15 mouse cellular contexts compared by ENCODE assay signal in the genomic region with DNA sequence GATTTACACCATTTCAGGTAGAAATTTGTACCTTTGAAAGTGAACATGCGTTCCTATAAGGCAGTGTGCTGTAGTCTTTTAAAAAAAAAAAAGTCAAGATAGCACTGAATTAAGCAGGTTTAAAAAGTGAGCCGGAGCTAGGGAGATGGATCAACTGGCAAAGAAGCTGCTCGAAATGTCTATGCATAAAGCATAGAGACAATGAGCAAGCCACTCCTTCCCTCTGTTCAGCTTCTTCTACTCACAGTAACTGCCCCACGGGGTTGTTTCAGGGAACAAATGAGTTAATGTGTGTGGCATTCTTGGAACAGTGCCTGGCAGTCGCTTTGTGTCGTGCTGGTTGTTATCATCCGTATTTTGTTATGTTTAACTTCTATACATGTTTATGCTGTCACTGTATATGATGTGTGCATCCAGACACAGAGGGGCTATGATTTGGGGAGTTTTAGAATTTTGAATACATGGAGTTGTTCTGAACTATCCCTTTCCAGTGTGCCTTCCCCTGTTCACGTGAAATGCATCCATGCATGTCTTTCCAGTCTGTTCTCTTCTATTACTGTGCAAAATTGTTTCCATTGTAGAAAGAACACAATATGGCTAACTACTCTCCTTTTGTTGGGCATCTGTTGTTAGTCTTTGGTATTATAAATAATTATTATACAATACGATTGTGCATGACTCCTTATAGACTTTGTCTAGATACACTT.
DNase-seq lines count a peak whose midpoint lies in the region; ATAC-seq and TF ChIP-seq lines count a peak whose summit lies in the region.
"Had no signal": no experiment of that assay in that cellular context is flagged by ENCODE, and none has a peak within 500 bp of the region (broad histone marks: within the 10 kb centered on the region; RNA-seq: fewer than 3 reads in every experiment).

No protein-coding gene starts in this region.

- no peak for TF ChIP-seq CTCF in lung, embryonic 14.5 days (IDR thresholded peaks at IDR 0.05; ENCODE audit: low read depth)

- WGBS in forebrain, embryonic 16.5 days = 23% methylated on average over 9 of the region's 9 CpGs
- WGBS in forebrain, embryonic 15.5 days = 22% methylated on average over 9 of the region's 9 CpGs
- WGBS in lung, embryonic 14.5 days = 40% methylated on average over 9 of the region's 9 CpGs
- 44% methylated on average over 9 of the region's 9 CpGs for WGBS in embryonic facial prominence, embryonic 14.5 days

- no peak overlapping the region for H3K4me3 ChIP-seq in forebrain, embryonic 16.5 days (replicated peaks; ENCODE audit: low read length)
- no peak overlapping the region for H3K4me3 ChIP-seq in forebrain, embryonic 15.5 days
- H3K4me3 ChIP-seq in lung, embryonic 14.5 days (ENCODE audit: low read depth, low read length) = no peak overlapping the region
- H3K4me3 ChIP-seq in embryonic facial prominence, embryonic 14.5 days (ENCODE audit: low read depth, low read length) = no peak overlapping the region
- H3K4me3 ChIP-seq: embryonic facial prominence, embryonic 12.5 days; heart, embryonic 12.5 days; layer of hippocampus, adult 2 months; liver, embryonic 13.5 days had no signal

- ATAC-seq in forebrain, embryonic 16.5 days = 0 out of 2 replicates have a peak, but pooled peaks have one; percentile 40
- no peak for ATAC-seq in forebrain, embryonic 15.5 days (replicated peaks)
- ATAC-seq in lung, embryonic 14.5 days (ENCODE audit: insufficient read depth) = peak; percentile 78
- ATAC-seq in embryonic facial prominence, embryonic 14.5 days (ENCODE audit: low read depth) = peak; percentile 18; the same call in 1 of the 2 replicates
- ATAC-seq in activated CD4-positive, CD25-positive, alpha-beta regulatory T cell, adult 4 months = no peak
- ATAC-seq: CD4-positive, CD25-positive, alpha-beta regulatory T cell, adult 4 months; Patski had no signal

- H3K9ac ChIP-seq in forebrain, embryonic 16.5 days (replicated peaks; ENCODE audit: low read depth, low read length) = no peak overlapping the region
- no peak overlapping the region for H3K9ac ChIP-seq in forebrain, embryonic 15.5 days (replicated peaks)
- H3K9ac ChIP-seq in lung, embryonic 14.5 days = no peak overlapping the region
- no peak overlapping the region for H3K9ac ChIP-seq in embryonic facial prominence, embryonic 14.5 days (ENCODE audit: low read depth, low read length)
- H3K9ac ChIP-seq: embryonic facial prominence, embryonic 12.5 days; heart, embryonic 12.5 days; liver, embryonic 13.5 days had no signal

- no peaks in the 10 kb centered on the region for H3K36me3 ChIP-seq in forebrain, embryonic 16.5 days (ENCODE audit: control insufficient read depth, insufficient read depth)
- H3K36me3 ChIP-seq in forebrain, embryonic 15.5 days = no peaks in the 10 kb centered on the region
- H3K36me3 ChIP-seq in lung, embryonic 14.5 days (ENCODE audit: insufficient read depth) = no peaks in the 10 kb centered on the region
- H3K36me3 ChIP-seq in embryonic facial prominence, embryonic 14.5 days (ENCODE audit: control insufficient read depth, insufficient read depth, low read length) = no peaks in the 10 kb centered on the region
- H3K36me3 ChIP-seq: embryonic facial prominence, embryonic 12.5 days; heart, embryonic 12.5 days; liver, embryonic 13.5 days had no signal

- H3K9me3 ChIP-seq in forebrain, embryonic 16.5 days (ENCODE audit: control insufficient read depth, low read length) = no peaks in the 10 kb centered on the region
- H3K9me3 ChIP-seq in forebrain, embryonic 15.5 days = no peaks in the 10 kb centered on the region
- H3K9me3 ChIP-seq in lung, embryonic 14.5 days (ENCODE audit: low read depth, low read length) = no peaks in the 10 kb centered on the region
- H3K9me3 ChIP-seq in embryonic facial prominence, embryonic 14.5 days (ENCODE audit: control insufficient read depth, low read length) = no peaks in the 10 kb centered on the region
- H3K9me3 ChIP-seq: heart, embryonic 12.5 days; liver, embryonic 13.5 days had no signal

- H3K4me1 ChIP-seq in forebrain, embryonic 16.5 days (replicated peaks; ENCODE audit: control insufficient read depth, insufficient read depth, low read length) = peaks cover 5% of the 10 kb centered on the region; the same call in 1 of the 2 replicates
- H3K4me1 ChIP-seq in forebrain, embryonic 15.5 days = peaks cover 7% of the 10 kb centered on the region; the same call in 1 of the 2 replicates
- H3K4me1 ChIP-seq in lung, embryonic 14.5 days (ENCODE audit: insufficient read depth) = peaks cover 18% of the 10 kb centered on the region; the same call in 1 of the 2 replicates
- H3K4me1 ChIP-seq in embryonic facial prominence, embryonic 14.5 days (ENCODE audit: control insufficient read depth, insufficient read depth, low read length) = peaks cover 9% of the 10 kb centered on the region; the same call in 1 of the 2 replicates
- H3K4me1 ChIP-seq: liver, embryonic 13.5 days had no signal

- no peaks in the 10 kb centered on the region for H3K27me3 ChIP-seq in forebrain, embryonic 16.5 days (replicated peaks; ENCODE audit: control insufficient read depth, insufficient read depth, low read length)
- H3K27me3 ChIP-seq in forebrain, embryonic 15.5 days = no peaks in the 10 kb centered on the region
- no peaks in the 10 kb centered on the region for H3K27me3 ChIP-seq in lung, embryonic 14.5 days (ENCODE audit: insufficient read depth, low read length)
- no peaks in the 10 kb centered on the region for H3K27me3 ChIP-seq in embryonic facial prominence, embryonic 14.5 days (replicated peaks; ENCODE audit: control insufficient read depth, insufficient read depth, low read length)
- H3K27me3 ChIP-seq: embryonic facial prominence, embryonic 12.5 days; heart, embryonic 12.5 days; liver, embryonic 13.5 days; Patski had no signal

- no peak overlapping the region for H3K27ac ChIP-seq in forebrain, embryonic 16.5 days (ENCODE audit: low read length)
- H3K27ac ChIP-seq in forebrain, embryonic 15.5 days (replicated peaks) = no peak overlapping the region
- H3K27ac ChIP-seq in lung, embryonic 14.5 days (ENCODE audit: low read depth) = peak overlapping the region; percentile 83
- no peak overlapping the region for H3K27ac ChIP-seq in embryonic facial prominence, embryonic 14.5 days (replicated peaks; ENCODE audit: low read depth, low read length)
- H3K27ac ChIP-seq: embryonic facial prominence, embryonic 12.5 days; layer of hippocampus, adult 2 months; liver, embryonic 13.5 days had no signal

- peak overlapping the region; percentile 10; the same call in 1 of the 2 replicates for H3K4me2 ChIP-seq in forebrain, embryonic 16.5 days (ENCODE audit: low read length)
- H3K4me2 ChIP-seq in forebrain, embryonic 15.5 days (replicated peaks) = no peak overlapping the region
- H3K4me2 ChIP-seq in lung, embryonic 14.5 days = no peak overlapping the region; the same call in 1 of the 2 replicates
- H3K4me2 ChIP-seq in embryonic facial prominence, embryonic 14.5 days (ENCODE audit: low read depth, low read length) = no peak overlapping the region
- H3K4me2 ChIP-seq: embryonic facial prominence, embryonic 12.5 days; heart, embryonic 12.5 days; liver, embryonic 13.5 days had no signal

- DNase-seq in lung, embryonic 14.5 days = peak; percentile 92
- DNase-seq in lung, postnatal 36 days = no peak
- DNase-seq in Muller cell, postnatal 12 days (ENCODE audit: inconsistent ontology term) = peak; percentile 43
- DNase-seq in embryonic facial prominence, embryonic 14.5 days (ENCODE audit: low spot score) = peak; percentile 61
- no peak for DNase-seq in spleen, postnatal 14 days (ENCODE audit: low spot score in 2 of 2)
- DNase-seq: adrenal gland, adult 8-10 months; liver, embryonic 13.5 days had no signal

Comparison
In these comparisons a context has a peak if more than half of its experiments do, and no peak if none do; other contexts are left out.
1. ATAC-seq: peak in forebrain, embryonic 16.5 days (single experiment), lung, embryonic 14.5 days (single experiment) and embryonic facial prominence, embryonic 14.5 days (single experiment); none in forebrain, embryonic 15.5 days (single experiment) and activated CD4-positive, CD25-positive, alpha-beta regulatory T cell, adult 4 months (single experiment).
2. DNase-seq: peak in lung, embryonic 14.5 days (single experiment), Muller cell, postnatal 12 days (single experiment) and embryonic facial prominence, embryonic 14.5 days (single experiment); none in lung, postnatal 36 days (single experiment) and spleen, postnatal 14 days (0 of 2).